Mouse (Mus musculus) kidney, embryonic 14.5 days (tissue): ENCODE measurements at regions not wholly inside any gene's neighbourhood (a gene's known extent, or its start where the extent isn't known, plus 50 kb on each side); places are given as distances from the start of the nearest gene placed in this dataset.

ENCODE experiments used
- ATAC-seq: fragments of 200-750 bp; cut with Nextera tagmentation; 2 replicates; pipeline ENCODE4 v1.8.0; 2017; ENCODE audit warnings: moderate number of reproducible peaks, mild to moderate bottlenecking, moderate TSS enrichment, moderate library complexity; ENCODE audit not compliant: low FRiP score, low TSS enrichment
- H3K27ac ChIP-seq: fragments of 300-500 bp; sonication (generic); 2 replicates; pipeline ENCODE4 v1.5.1; 2014; ENCODE audit warnings: low read depth, mild to moderate bottlenecking, low read length, moderate library complexity, mixed read lengths
- H3K27me3 ChIP-seq: fragments of 300-500 bp; sonication (generic); 2 replicates; pipeline ENCODE4 v1.6.1; 2014; ENCODE audit warnings: mild to moderate bottlenecking, low read length; ENCODE audit not compliant: control insufficient read depth, insufficient read depth
- H3K36me3 ChIP-seq: fragments of 300-500 bp; sonication (generic); 2 replicates; pipeline ENCODE4 v1.6.1; 2014; ENCODE audit warnings: low read length, mixed read lengths; ENCODE audit not compliant: control insufficient read depth, insufficient read depth
- H3K4me1 ChIP-seq: fragments of 300-500 bp; sonication (generic); 2 replicates; pipeline ENCODE4 v1.6.1; 2014; ENCODE audit warnings: low read length, mixed read lengths; ENCODE audit not compliant: control insufficient read depth, insufficient read depth
- H3K4me2 ChIP-seq: fragments of 300-500 bp; sonication (generic); replicated peaks from 2 replicates; pipeline ENCODE4 v1.6.1; 2014; ENCODE audit warnings: low read depth, mild to moderate bottlenecking, low read length
- H3K4me3 ChIP-seq: fragments of 300-500 bp; sonication (generic); 2 replicates; pipeline ENCODE4 v1.5.1; 2014; ENCODE audit warnings: mild to moderate bottlenecking, low read length
- H3K9ac ChIP-seq: fragments of 300-500 bp; sonication (generic); 2 replicates; pipeline ENCODE4 v1.6.1; 2014; ENCODE audit warnings: low read depth, mild to moderate bottlenecking, low read length, moderate library complexity
- H3K9me3 ChIP-seq: fragments of 300-500 bp; sonication (generic); 2 replicates; pipeline ENCODE4 v1.6.1; 2016; ENCODE audit warnings: low read length; ENCODE audit not compliant: control insufficient read depth
- WGBS: fragments of 180-500 bp; shearing (Covaris S2); extraction: QIAGEN DNeasy Blood & Tissue Kit; methylation state at CpG from one replicate; pipeline ENCODE4 v1.1.7; 2014; 5-methylcytosine and 5-hydroxymethylcytosine counted together

GRCm38 (mm10) chr8:24335709-24336108 is 389.9 kb downstream of the Adam3 start:
- Histone ChIP-seq H3K4me3 (no peak overlapping the region), H3K4me1 (no peaks in the 10 kb centered on the region), H3K9me3 (no peaks in the 10 kb centered on the region), H3K9ac (no peak overlapping the region), H3K27me3 (no peaks in the 10 kb centered on the region), H3K27ac (no peak overlapping the region), H3K4me2 (no peak overlapping the region), H3K36me3 (no peaks in the 10 kb centered on the region)
- ATAC-seq = no peak
- 48% methylated on average over 5 of the region's 5 CpGs for WGBS

GRCm38 (mm10) chr8:24333705-24334104 is 391.9 kb downstream of the Adam3 start:
- Histone ChIP-seq H3K4me2 (no peak overlapping the region), H3K9ac (no peak overlapping the region), H3K36me3 (no peaks in the 10 kb centered on the region), H3K9me3 (no peaks in the 10 kb centered on the region), H3K4me1 (no peaks in the 10 kb centered on the region), H3K27ac (no peak overlapping the region), H3K4me3 (no peak overlapping the region), H3K27me3 (no peaks in the 10 kb centered on the region)
- 77% methylated on average over 4 of the region's 4 CpGs for WGBS
- ATAC-seq = no peak

- Histone ChIP-seq H3K27ac (no peak overlapping the region), H3K9ac (no peak overlapping the region), H3K4me2 (no peak overlapping the region), H3K9me3 (no peaks in the 10 kb centered on the region), H3K27me3 (no peaks in the 10 kb centered on the region), H3K4me1 (no peaks in the 10 kb centered on the region), H3K4me3 (no peak overlapping the region), H3K36me3 (no peaks in the 10 kb centered on the region)
- no peak for ATAC-seq
- 73% methylated on average over 4 of the region's 4 CpGs for WGBS
Observed at GRCm38 (mm10) chr8:24310893-24311292, 414.8 kb downstream of the Adam3 start.

- H3K27me3 ChIP-seq = no peaks in the 10 kb centered on the region
- no peak for ATAC-seq
- H3K4me3 ChIP-seq = no peak overlapping the region
- no peak overlapping the region for H3K27ac ChIP-seq
- no peaks in the 10 kb centered on the region for H3K4me1 ChIP-seq
- H3K9me3 ChIP-seq = peaks cover 10% of the 10 kb centered on the region
- H3K9ac ChIP-seq = no peak overlapping the region
- WGBS = 80% methylated on average over 1 of the region's 1 CpGs
- no peaks in the 10 kb centered on the region for H3K36me3 ChIP-seq
- H3K4me2 ChIP-seq = no peak overlapping the region
Observed at GRCm38 (mm10) chr8:24294565-24294964, 431.1 kb downstream of the Adam3 start.

GRCm38 (mm10) chr8:24287861-24288260 is 437.8 kb downstream of the Adam3 start:
- Histone ChIP-seq H3K36me3 (no peaks in the 10 kb centered on the region), H3K9me3 (peaks cover 16% of the 10 kb centered on the region), H3K4me2 (no peak overlapping the region), H3K27me3 (no peaks in the 10 kb centered on the region), H3K4me1 (no peaks in the 10 kb centered on the region), H3K4me3 (no peak overlapping the region), H3K9ac (no peak overlapping the region), H3K27ac (no peak overlapping the region)
- 70% methylated on average over 6 of the region's 6 CpGs for WGBS
- no peak for ATAC-seq

GRCm38 (mm10) chr8:24284966-24285365 is 440.7 kb downstream of the Adam3 start:
- ATAC-seq = peak; percentile 35; the same call in 1 of the 2 replicates
- Histone ChIP-seq H3K9me3 (peaks cover 7% of the 10 kb centered on the region; the same call in 1 of the 2 replicates), H3K27ac (no peak overlapping the region), H3K27me3 (no peaks in the 10 kb centered on the region), H3K36me3 (no peaks in the 10 kb centered on the region), H3K4me2 (no peak overlapping the region), H3K9ac (no peak overlapping the region), H3K4me3 (no peak overlapping the region), H3K4me1 (no peaks in the 10 kb centered on the region)
- WGBS = 52% methylated on average over 2 of the region's 2 CpGs

- Histone ChIP-seq H3K9me3 (peaks cover 7% of the 10 kb centered on the region; the same call in 1 of the 2 replicates), H3K4me1 (no peaks in the 10 kb centered on the region), H3K9ac (no peak overlapping the region), H3K36me3 (no peaks in the 10 kb centered on the region), H3K27me3 (no peaks in the 10 kb centered on the region), H3K4me3 (no peak overlapping the region), H3K27ac (no peak overlapping the region), H3K4me2 (no peak overlapping the region)
- ATAC-seq = no peak
- WGBS = 70% methylated on average over 3 of the region's 3 CpGs
Observed at GRCm38 (mm10) chr8:24283901-24284405, 441.7 kb downstream of the Adam3 start.

GRCm38 (mm10) chr8:24280296-24280695 is 445.4 kb downstream of the Adam3 start:
- Histone ChIP-seq H3K36me3 (no peaks in the 10 kb centered on the region), H3K27me3 (no peaks in the 10 kb centered on the region), H3K4me3 (no peak overlapping the region), H3K4me1 (no peaks in the 10 kb centered on the region), H3K9me3 (no peaks in the 10 kb centered on the region), H3K27ac (no peak overlapping the region), H3K9ac (no peak overlapping the region), H3K4me2 (no peak overlapping the region)
- no peak for ATAC-seq
- WGBS = 85% methylated on average over 4 of the region's 4 CpGs

- no peak for ATAC-seq
- Histone ChIP-seq H3K9ac (no peak overlapping the region), H3K4me1 (no peaks in the 10 kb centered on the region), H3K27me3 (no peaks in the 10 kb centered on the region), H3K9me3 (no peaks in the 10 kb centered on the region), H3K27ac (no peak overlapping the region), H3K36me3 (no peaks in the 10 kb centered on the region), H3K4me3 (no peak overlapping the region), H3K4me2 (no peak overlapping the region)
- WGBS = 79% methylated on average over 8 of the region's 8 CpGs
Observed at GRCm38 (mm10) chr8:24278391-24278790, 447.3 kb downstream of the Adam3 start.
